Mouse (Mus musculus): ENCODE results near the gene Tas2r137.

DNA sequence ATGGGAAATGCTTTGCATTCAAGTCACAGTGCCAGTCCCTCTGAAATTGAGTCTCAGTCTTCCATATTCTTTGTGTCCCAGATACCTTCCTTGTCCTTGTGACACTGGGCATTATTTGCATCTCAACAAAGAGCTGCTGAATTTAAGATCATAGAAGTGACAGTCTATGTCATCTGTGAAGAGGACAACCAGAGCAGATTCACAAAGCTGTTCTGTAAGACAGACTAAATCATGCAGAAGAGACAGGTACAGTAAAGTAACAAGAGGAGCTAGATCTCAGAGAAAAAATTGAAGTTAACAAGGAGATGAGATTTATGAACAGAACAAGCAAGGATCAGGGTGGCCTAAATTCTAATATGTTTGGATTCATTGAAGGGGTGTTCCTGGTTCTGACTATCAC, at the start of gene Tas2r137:
- TF ChIP-seq ZNF384 (IDR thresholded peaks at IDR 0.05; ENCODE audit: low read depth, low read length), result no peak
- no peak for TF ChIP-seq ZC3H11A (IDR thresholded peaks at IDR 0.05; ENCODE audit: borderline replicate concordance, low read depth, low read length)
